Mouse (Mus musculus) MEL (cell line): ENCODE measurements at regions not wholly inside any gene's neighbourhood (a gene's known extent, or its start where the extent isn't known, plus 50 kb on each side); places are given as distances from the start of the nearest gene placed in this dataset.

Experiments used
- DNase-seq: peaks from one replicate; pipeline ENCODE4 v3.0.0; 2011; ENCODE audit warnings: low read depth, low spot score
- H3K27ac ChIP-seq: 2 replicates; pipeline ENCODE4 v1.5.1; 2012; ENCODE audit warnings: low read depth, mild to moderate bottlenecking, control low read depth, low read length, moderate library complexity; ENCODE audit not compliant: control insufficient read depth
- H3K27me3 ChIP-seq, 2 experiments: fragments of 150-350 bp in 1 of 2; sonication (generic) in 1 of 2; 2 replicates each; pipeline ENCODE4 v1.6.1; 2012; ENCODE audit warnings: low read length in 2 of 2, mild to moderate bottlenecking in 2 of 2, improper control_type of control experiment in 1 of 2, moderate library complexity in 1 of 2; ENCODE audit not compliant: insufficient read depth in 2 of 2, control insufficient read depth in 1 of 2
- H3K36me3 ChIP-seq, 2 experiments: 2 replicates each; pipeline ENCODE4 v1.6.1; 2012 to 2014; ENCODE audit warnings: low read length in 2 of 2, improper control_type of control experiment in 1 of 2, inconsistent platforms in 1 of 2, mild to moderate bottlenecking in 1 of 2; ENCODE audit not compliant: insufficient read depth in 2 of 2, control insufficient read depth in 1 of 2
- H3K4me1 ChIP-seq, 2 experiments: fragments of 150-350 bp in 1 of 2; sonication (generic) in 1 of 2; 2 replicates each; pipeline ENCODE4 v1.6.1; 2012; ENCODE audit warnings: low read length in 2 of 2, improper control_type of control experiment in 1 of 2, mild to moderate bottlenecking in 1 of 2; ENCODE audit not compliant: insufficient read depth in 2 of 2, control insufficient read depth in 1 of 2
- H3K4me3 ChIP-seq, 2 experiments: fragments of 150-350 bp in 1 of 2; sonication (generic) in 1 of 2; 2 replicates each; pipeline ENCODE4 v1.5.1; 2012; ENCODE audit warnings: low read depth in 2 of 2, low read length in 2 of 2, mild to moderate bottlenecking in 2 of 2, moderate library complexity in 2 of 2, control low read depth in 1 of 2, improper control_type of control experiment in 1 of 2; ENCODE audit not compliant: control insufficient read depth in 1 of 2, insufficient read depth in 1 of 2
- H3K79me2 ChIP-seq: 2 replicates; pipeline ENCODE4 v1.6.1; 2012; ENCODE audit warnings: mild to moderate bottlenecking, low read length, moderate library complexity; ENCODE audit not compliant: control insufficient read depth, poor library complexity, insufficient read depth
- H3K9ac ChIP-seq: 2 replicates; pipeline ENCODE4 v1.6.1; 2012; ENCODE audit warnings: low read depth, mild to moderate bottlenecking, control low read depth, low read length, moderate library complexity; ENCODE audit not compliant: control insufficient read depth, poor library complexity, severe bottlenecking
- H3K9me3 ChIP-seq: fragments of 150-350 bp; sonication (generic); replicated peaks from 2 replicates; pipeline ENCODE4 v1.6.1; 2012; ENCODE audit warnings: mild to moderate bottlenecking, low read length, improper control_type of control experiment, moderate library complexity; ENCODE audit not compliant: insufficient read depth
- CTCF ChIP-seq, 3 experiments: IDR thresholded peaks in 2 of 3; conservative IDR thresholded peaks in 1 of 3; 2 replicates each; pipeline ENCODE4 v1.5.1; 2011 to 2012; ENCODE audit warnings: low read length in 3 of 3, low read depth in 2 of 3, mild to moderate bottlenecking in 2 of 3, improper control_type of control experiment in 1 of 3, inconsistent platforms in 1 of 3, mixed read lengths in 1 of 3, moderate library complexity in 1 of 3; ENCODE audit not compliant: control insufficient read depth in 1 of 3, insufficient read depth in 1 of 3, poor library complexity in 1 of 3, severe bottlenecking in 1 of 3
- ELF1 ChIP-seq: IDR thresholded peaks from 2 replicates; pipeline ENCODE4 v1.6.1; 2014; ENCODE audit warnings: low read depth, mild to moderate bottlenecking, inconsistent platforms, low read length, improper control_type of control experiment, moderate library complexity
- EP300 ChIP-seq, 2 experiments: IDR thresholded peaks; 2 replicates each; pipeline ENCODE4 v1.6.1; 2011; ENCODE audit warnings: improper control_type of control experiment in 2 of 2, low read length in 2 of 2, low read depth in 1 of 2, mild to moderate bottlenecking in 1 of 2
- KAT2A ChIP-seq: conservative IDR thresholded peaks from 2 replicates; pipeline ENCODE4 v1.6.1; 2012; ENCODE audit warnings: low read depth, low read length, improper control_type of control experiment, inconsistent platforms
- NELFE ChIP-seq: IDR thresholded peaks from 2 replicates; pipeline ENCODE4 v1.6.1; 2011; ENCODE audit warnings: low read depth, low read length, improper control_type of control experiment
- NRF1 ChIP-seq: IDR thresholded peaks from 2 replicates; pipeline ENCODE4 v1.6.1; 2014; ENCODE audit warnings: low read depth, mild to moderate bottlenecking, inconsistent platforms, low read length, improper control_type of control experiment, moderate library complexity; ENCODE audit not compliant: poor library complexity, insufficient read depth, severe bottlenecking
- POLR2A ChIP-seq, 2 experiments: IDR thresholded peaks; 2 replicates each; pipeline ENCODE4 v1.6.1; 2011 to 2012; ENCODE audit warnings: low read length in 2 of 2, mild to moderate bottlenecking in 2 of 2, control low read depth in 1 of 2, improper control_type of control experiment in 1 of 2, low read depth in 1 of 2, moderate library complexity in 1 of 2; ENCODE audit not compliant: control insufficient read depth in 1 of 2, insufficient read depth in 1 of 2, poor library complexity in 1 of 2
- POLR2AphosphoS5 ChIP-seq: IDR thresholded peaks from 2 replicates; pipeline ENCODE4 v1.6.1; 2012; ENCODE audit warnings: low read depth, borderline replicate concordance, mild to moderate bottlenecking, inconsistent platforms, low read length, moderate library complexity, mixed read lengths
- RAD21 ChIP-seq: IDR thresholded peaks from 2 replicates; pipeline ENCODE4 v1.6.1; 2011; ENCODE audit warnings: mild to moderate bottlenecking, low read depth, low read length, improper control_type of control experiment
- SMC3 ChIP-seq: IDR thresholded peaks from 2 replicates; pipeline ENCODE4 v1.6.1; 2011; ENCODE audit warnings: low read depth, low read length, improper control_type of control experiment
- UBTF ChIP-seq: IDR thresholded peaks from 2 replicates; pipeline ENCODE4 v1.6.1; 2012; ENCODE audit warnings: low read depth, mild to moderate bottlenecking, inconsistent platforms, low read length, improper control_type of control experiment, moderate library complexity, borderline replicate concordance; ENCODE audit not compliant: insufficient read depth
- USF2 ChIP-seq, 2 experiments: IDR thresholded peaks; 2 replicates each; pipeline ENCODE4 v1.6.1; 2011 to 2012; ENCODE audit warnings: improper control_type of control experiment in 2 of 2, low read length in 2 of 2, borderline replicate concordance in 1 of 2, inconsistent platforms in 1 of 2, low read depth in 1 of 2, mild to moderate bottlenecking in 1 of 2; ENCODE audit not compliant: insufficient read depth in 1 of 2
- ZC3H11A ChIP-seq: IDR thresholded peaks from 2 replicates; pipeline ENCODE4 v1.6.1; 2012; ENCODE audit warnings: low read depth, mild to moderate bottlenecking, inconsistent platforms, low read length, improper control_type of control experiment
- ZKSCAN1 ChIP-seq: IDR thresholded peaks from 2 replicates; pipeline ENCODE4 v1.6.1; 2012; ENCODE audit warnings: low read depth, mild to moderate bottlenecking, inconsistent platforms, low read length, improper control_type of control experiment, moderate library complexity
- ZNF384 ChIP-seq: IDR thresholded peaks from 2 replicates; pipeline ENCODE4 v1.6.1; 2012; ENCODE audit warnings: low read depth, mild to moderate bottlenecking, inconsistent platforms, low read length, improper control_type of control experiment

DNA sequence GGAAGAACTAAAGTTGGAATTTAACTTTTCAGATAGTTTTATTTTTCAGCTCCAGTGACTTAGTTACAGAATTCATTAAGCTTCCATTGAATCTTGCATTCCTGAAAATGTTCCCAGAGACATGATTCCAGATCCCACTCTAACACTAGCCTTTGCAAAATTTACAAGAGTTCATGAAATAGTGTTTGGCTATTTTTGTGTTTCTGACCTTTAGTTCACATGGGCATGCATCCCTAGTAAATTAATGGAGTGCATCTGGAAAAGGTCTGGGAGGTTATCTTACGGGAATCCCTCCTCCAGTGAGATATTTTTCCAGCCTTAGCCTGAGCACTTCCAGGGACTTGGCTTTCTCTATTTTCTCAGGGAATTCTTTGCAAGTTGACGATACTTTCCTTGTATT is 669.8 kb downstream of the Bckdhb start:
- Histone ChIP-seq H3K9ac (no peak overlapping the region), H3K27ac (no peak overlapping the region), H3K9me3 (no peaks in the 10 kb centered on the region), H3K27me3 (no peaks in the 10 kb centered on the region), H3K36me3 (no peaks in the 10 kb centered on the region), H3K4me3 (no peak overlapping the region), H3K79me2 (no peaks in the 10 kb centered on the region), H3K4me1 (no peaks in the 10 kb centered on the region)
- TF ChIP-seq POLR2AphosphoS5 (no peak), ZKSCAN1 (no peak), EP300 (IDR thresholded peaks at IDR 0.05; ENCODE audit: low read depth in 1 of 2, low read length in 2 of 2) (no peak), RAD21 (no peak), UBTF (no peak), POLR2A (IDR thresholded peaks at IDR 0.05; ENCODE audit: control insufficient read depth in 1 of 2, insufficient read depth in 1 of 2, low read depth in 1 of 2, low read length in 2 of 2, poor library complexity in 1 of 2) (no peak), NELFE (no peak), ELF1 (no peak), ZC3H11A (no peak), KAT2A (no peak), USF2 (IDR thresholded peaks at IDR 0.05; ENCODE audit: borderline replicate concordance in 1 of 2, insufficient read depth in 1 of 2, low read depth in 1 of 2, low read length in 2 of 2) (no peak), NRF1 (no peak), CTCF (IDR thresholded peaks at IDR 0.05 in 2 of 3, conservative IDR thresholded peaks at IDR 0.05 in 1 of 3; ENCODE audit: control insufficient read depth in 1 of 3, insufficient read depth in 1 of 3, low read depth in 2 of 3, low read length in 3 of 3, poor library complexity in 1 of 3, severe bottlenecking in 1 of 3) (no peak), ZNF384 (no peak), SMC3 (no peak)
- DNase-seq = no peak
